Mouse (Mus musculus): Measurements from ENCODE around the gene Lta. TPM values are rescaled to one million over a fixed set of nuclear protein-coding genes. Genes with fewer than 3 reads are reported as not detected.

The Lta gene
- total and polyA plus RNA-seq, 3 experiments, result 0.18 to 0.35 (median 0.26) TPM

GRCm38 (mm10) chr17:35185639-35186611, 19.2 kb downstream of the Lta start:
- DNase-seq, result peak; percentile 80

GRCm38 (mm10) chr17:35180093-35180492, 25.1 kb downstream of the Lta start:
- DNase-seq, result no peak

- DNase-seq, result peak; percentile 86
Measured at GRCm38 (mm10) chr17:35178528-35178927, 26.6 kb downstream of the Lta start.

- no peak for DNase-seq
Measured at GRCm38 (mm10) chr17:35175968-35176367, 29.2 kb downstream of the Lta start, which contains the start of gene Aif1. Gene Aif1, minus strand, starts transcription at chr17:35176068.

GRCm38 (mm10) chr17:35175382-35175781, 29.8 kb downstream of the Lta start:
- no peak for DNase-seq

- no peak for DNase-seq
Measured at GRCm38 (mm10) chr17:35174201-35174977, 30.8 kb downstream of the Lta start.

GRCm38 (mm10) chr17:35173329-35173728, 31.8 kb downstream of the Lta start:
- no peak for DNase-seq

- DNase-seq, result no peak
Measured at GRCm38 (mm10) chr17:35172445-35173234, 32.5 kb downstream of the Lta start.

- no peak for DNase-seq
Measured at GRCm38 (mm10) chr17:35168541-35169207, 36.5 kb downstream of the Lta start.

GRCm38 (mm10) chr17:35167794-35168193, 37.4 kb downstream of the Lta start:
- no peak for DNase-seq

GRCm38 (mm10) chr17:35166352-35167035, 38.7 kb downstream of the Lta start:
- DNase-seq, result no peak

GRCm38 (mm10) chr17:35165451-35166155, 39.5 kb downstream of the Lta start:
- no peak for DNase-seq

GRCm38 (mm10) chr17:35164568-35165450, 40.3 kb downstream of the Lta start, which contains the start of gene Prrc2a:
Gene Prrc2a, minus strand, starts transcription at chr17:35164897.
- peak; percentile 98 for DNase-seq

GRCm38 (mm10) chr17:35164218-35164567, 41.0 kb downstream of the Lta start:
- no peak for DNase-seq

- no peak for DNase-seq
Measured at GRCm38 (mm10) chr17:35163326-35164081, 41.6 kb downstream of the Lta start.

- DNase-seq, result peak; percentile 57
Measured at GRCm38 (mm10) chr17:35162730-35163129, 42.4 kb downstream of the Lta start.

GRCm38 (mm10) chr17:35162121-35162520, 43.0 kb downstream of the Lta start:
- no peak for DNase-seq

- no peak for DNase-seq
Measured at GRCm38 (mm10) chr17:35161421-35161820, 43.7 kb downstream of the Lta start.

All from adrenal gland, adult 2 months (tissue).